Mouse (Mus musculus) gastrocnemius, postnatal 14 days (tissue): ENCODE data around the gene Magel2. TPM values are rescaled to one million over a fixed set of nuclear protein-coding genes. Genes with fewer than 3 reads are reported as not detected.

Source experiments
- DNase-seq: peaks from one replicate; pipeline ENCODE4 v3.0.0; 2021; ENCODE audit warnings: mixed read lengths
- intact Hi-C: fragments of 180-260 bp; cut with DNase I; formaldehyde crosslinking; loops from one replicate; pipeline ENCODE4 v1.15.1; 2025; ENCODE audit warnings: low total_unique reads
- total RNA-seq, 2 experiments: library from RNA; stranded (reverse); gene quantifications; 2 replicates each; pipeline ENCODE4 v1.2.3; 2021

Gene Magel2
- total RNA-seq, 2 experiments from 2014 or later = 0.21 to 0.47 TPM

DNA sequence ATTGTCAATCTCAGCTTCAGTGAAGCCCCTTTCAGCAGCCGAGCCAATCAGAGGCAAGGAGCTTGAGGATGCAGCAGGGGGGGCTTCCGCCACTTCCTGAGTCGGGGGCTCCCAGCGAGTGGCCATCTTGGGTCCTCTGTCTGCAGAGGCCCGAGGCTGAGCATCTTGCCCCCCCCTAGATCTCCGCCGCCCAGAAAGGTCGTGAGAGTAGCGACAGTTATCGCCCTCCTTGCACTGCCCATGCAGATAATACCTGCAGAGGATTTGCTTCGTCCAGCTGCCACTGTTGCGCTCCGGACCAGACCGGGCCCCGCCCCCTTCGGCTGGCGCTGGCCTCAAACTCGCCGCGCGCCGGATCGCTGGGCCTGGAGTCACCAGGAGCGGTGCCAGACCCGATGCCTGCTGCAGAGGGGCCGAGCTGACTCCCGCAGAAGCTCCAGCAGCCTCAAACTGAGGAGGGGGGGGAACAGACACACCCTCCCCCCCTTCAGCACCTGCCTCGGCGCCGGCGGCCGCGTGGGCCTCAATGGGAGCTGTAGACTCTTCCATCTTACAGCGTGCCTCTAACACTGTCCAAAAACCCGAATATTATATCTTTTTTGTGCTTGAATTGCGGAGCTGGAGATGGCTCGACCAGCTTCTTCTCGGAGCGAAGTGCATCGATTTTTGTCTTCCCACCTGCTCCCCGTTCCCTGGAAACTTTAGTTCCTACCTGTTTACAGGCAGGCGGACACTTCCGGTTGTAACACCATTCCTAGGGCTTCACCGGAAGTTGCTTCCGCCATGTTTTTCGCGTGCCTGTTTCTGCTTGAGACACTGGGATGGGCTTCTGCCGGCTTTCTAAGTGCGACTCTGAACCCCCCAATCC is 42.9 kb downstream of the Magel2 start, which contains the start of gene Mkrn3:
Mkrn3 (minus strand) TSS at position 647 of the 868 bp plus-strand sequence.
- peak; percentile 80 for DNase-seq
- intact Hi-C loops = no loop called here

- intact Hi-C loops = no loop called here
Measured at GRCm38 (mm10) chr7:62420566-62420965, 43.8 kb downstream of the Magel2 start.

DNA sequence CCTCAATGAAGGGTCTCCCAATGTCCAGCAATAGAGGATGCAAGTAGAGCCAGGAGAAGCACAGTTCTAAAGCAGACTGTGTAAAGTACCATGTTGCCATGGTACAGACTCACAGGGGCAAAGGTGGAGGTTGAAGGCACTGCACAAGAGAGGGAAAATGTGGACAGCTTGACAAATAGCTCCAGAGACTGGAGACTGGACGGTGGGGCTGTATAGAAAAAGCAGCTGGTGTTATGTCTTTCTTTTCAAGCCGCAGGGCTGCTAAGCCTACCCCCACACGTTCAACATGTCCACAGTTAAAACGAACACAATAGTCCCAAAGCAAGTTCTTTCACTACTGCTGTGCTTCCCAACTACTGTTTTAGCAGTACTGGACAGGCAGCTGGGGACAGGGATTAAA is 46.4 kb downstream of the Magel2 start:
- no peak for DNase-seq
- intact Hi-C loops = no loop called here

More at GRCm38 (mm10) chr7:62420566-62420965, 43.8 kb downstream of the Magel2 start:
- DNase-seq = no peak

DNA sequence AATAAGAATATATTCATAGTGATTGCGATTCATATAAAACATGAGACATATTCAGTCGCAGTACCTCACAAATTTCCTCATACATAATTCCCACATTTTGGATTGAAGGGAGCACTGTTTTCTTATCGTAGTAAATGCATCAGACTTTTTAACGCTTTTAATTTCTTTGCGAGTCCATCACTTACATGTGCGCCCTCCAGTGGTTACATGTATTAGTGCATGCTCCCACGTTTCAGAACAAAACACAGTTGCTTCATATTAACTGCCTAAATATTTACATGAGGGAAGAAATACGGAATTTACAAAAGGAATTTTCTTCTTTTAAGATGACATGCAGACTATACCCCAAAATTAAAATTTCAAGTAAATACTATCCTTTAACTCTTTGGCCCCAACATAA is 51.5 kb downstream of the Magel2 start:
- intact Hi-C loops = no loop called here
- no peak for DNase-seq

Other genes with a start within 250 kb of the Magel2 start
- 10 to 100 TPM; 20.3 to 24.4 TPM for gene Ndn, start 30.4 kb upstream of the Magel2 start, total RNA-seq
- gene Mkrn3, start 43.1 kb downstream of the Magel2 start, total RNA-seq = under 1 TPM; 0.33 to 0.42 TPM
- gene Peg12, start 87.5 kb downstream of the Magel2 start, total RNA-seq = 1 to 10 TPM; 1.9 to 2.6 TPM